Mouse (Mus musculus): Measurements from ENCODE around the gene Naip2. TPM values are rescaled to one million over a fixed set of nuclear protein-coding genes. Genes with fewer than 3 reads are reported as not detected.

Gene Naip2
- polyA plus RNA-seq (2015; fragmentation: Illumina TruSeq; extraction: RNeasy Lipid Tissue Mini Kit (QIAGEN cat#74804); ENCODE audit: insufficient read depth, low read depth, low replicate concordance), result 0.90 TPM

GRCm38 (mm10) chr13:100201659-100202333, at the start of gene Naip2:
Naip2 (minus strand) TSS chr13:100202092.

GRCm38 (mm10) chr13:100246223-100246622, 44.3 kb upstream of the Naip2 start, which contains the start of gene Naip5:
Naip5 (minus strand) TSS chr13:100246323.

GRCm38 (mm10) chr13:100124423-100125257, 77.3 kb downstream of the Naip2 start, which contains the start of gene Smn1:
Smn1 (plus strand) TSS chr13:100124852.

DNA sequence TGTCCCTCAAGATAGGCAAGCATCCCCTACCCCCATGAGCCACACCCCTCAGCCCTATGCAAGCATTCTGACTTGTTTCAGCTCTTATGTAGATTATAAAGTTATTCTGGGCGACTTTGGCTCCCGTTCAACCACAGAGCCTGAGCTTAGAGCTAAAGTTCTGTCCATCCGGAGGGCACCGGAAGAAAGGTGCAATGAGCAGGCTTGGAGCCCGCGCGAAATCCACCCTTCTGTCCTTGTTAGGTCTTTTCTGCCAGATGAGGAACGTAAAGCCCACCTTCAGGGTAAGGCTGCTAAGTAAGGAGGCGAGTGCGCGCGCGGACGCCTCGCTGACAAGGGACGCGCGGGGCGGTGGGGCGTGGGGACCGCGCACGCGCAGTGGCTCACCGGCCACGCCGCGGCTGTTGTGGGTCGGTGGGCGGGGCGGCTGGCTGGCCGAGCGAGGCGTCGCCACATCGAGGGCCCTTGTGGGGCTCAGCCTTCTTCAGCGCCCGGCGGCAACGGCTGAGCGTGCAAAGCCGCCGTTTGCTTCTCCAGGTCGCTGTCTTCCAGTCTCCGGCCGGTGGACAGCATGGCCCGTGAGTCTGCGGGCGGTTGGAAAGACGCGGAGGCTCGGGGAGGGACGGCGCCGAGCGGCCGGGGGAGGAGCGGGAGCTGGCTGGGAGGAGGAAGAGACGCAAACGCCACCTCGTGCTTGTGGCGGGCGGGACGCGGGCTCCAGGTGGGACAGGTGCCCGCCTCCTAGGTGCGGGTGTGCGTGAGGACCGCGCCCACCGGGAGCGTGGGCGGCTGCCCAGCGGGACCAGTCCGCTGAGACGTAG, 94.0 kb downstream of the Naip2 start, which contains the start of gene Serf1:
TSS of gene Serf1 (plus strand) at position 361 of the 821 bp plus-strand sequence.

GRCm38 (mm10) chr13:100103748-100104254, 98.1 kb downstream of the Naip2 start, which contains the start of gene Bdp1:
Bdp1 (minus strand) TSS chr13:100104070.

Other genes starting within 250 kb of the Naip2 start
- gene Mccc2, start 186.5 kb downstream of the Naip2 start, polyA plus RNA-seq (2015; fragmentation: Illumina TruSeq; extraction: RNeasy Lipid Tissue Mini Kit (QIAGEN cat#74804); ENCODE audit: insufficient read depth, low read depth, low replicate concordance), result 13.0 TPM
- gene Bdp1, start 98.0 kb downstream of the Naip2 start, polyA plus RNA-seq (2015; fragmentation: Illumina TruSeq; extraction: RNeasy Lipid Tissue Mini Kit (QIAGEN cat#74804); ENCODE audit: insufficient read depth, low read depth, low replicate concordance), result 4.8 TPM
- gene Serf1, start 94.1 kb downstream of the Naip2 start, polyA plus RNA-seq (2015; fragmentation: Illumina TruSeq; extraction: RNeasy Lipid Tissue Mini Kit (QIAGEN cat#74804); ENCODE audit: insufficient read depth, low read depth, low replicate concordance), result 17.2 TPM
- gene Smn1, start 77.2 kb downstream of the Naip2 start, polyA plus RNA-seq (2015; fragmentation: Illumina TruSeq; extraction: RNeasy Lipid Tissue Mini Kit (QIAGEN cat#74804); ENCODE audit: insufficient read depth, low read depth, low replicate concordance), result 9.9 TPM
- gene Naip5, start 44.2 kb upstream of the Naip2 start, polyA plus RNA-seq (2015; fragmentation: Illumina TruSeq; extraction: RNeasy Lipid Tissue Mini Kit (QIAGEN cat#74804); ENCODE audit: insufficient read depth, low read depth, low replicate concordance), result 0.50 TPM
- 0.87 TPM for gene Naip6, start 115.6 kb upstream of the Naip2 start, polyA plus RNA-seq (2015; fragmentation: Illumina TruSeq; extraction: RNeasy Lipid Tissue Mini Kit (QIAGEN cat#74804); ENCODE audit: insufficient read depth, low read depth, low replicate concordance)